Mouse (Mus musculus) left cerebral cortex, adult 2 months (tissue): ENCODE measurements around the gene Ppp1r15a. TPM values are rescaled to one million over a fixed set of nuclear protein-coding genes. Genes with fewer than 3 reads are reported as not detected.
A peak's percentile ranks its signal among the peaks of the same experiment; 100 is the strongest.

ENCODE experiments used
- DNase-seq, 2 experiments: peaks; one replicate each; pipeline ENCODE4 v3.0.0; 2021 to 2022; ENCODE audit warnings: low spot score in 2 of 2, mixed read lengths in 1 of 2; ENCODE audit errors: extremely low spot score in 1 of 2
- H3K27ac ChIP-seq: fragments of 200-600 bp; 2 replicates; pipeline ENCODE4 v1.8.1; 2022
- H3K4me3 ChIP-seq: fragments of 200-600 bp; 2 replicates; pipeline ENCODE4 v1.8.1; 2022
- CTCF ChIP-seq: fragments of 200-600 bp; IDR thresholded peaks from 2 replicates; pipeline ENCODE4 v1.8.1; 2022; ENCODE audit warnings: antibody characterized with exemption, mild to moderate bottlenecking, moderate library complexity
- intact Hi-C: fragments of 180-260 bp; cut with DNase I; formaldehyde crosslinking; loops from one replicate; pipeline ENCODE4 v1.15.1; 2025
- total RNA-seq, 2 experiments: library from RNA; stranded (reverse); gene quantifications; 2 replicates each; pipeline ENCODE4 v1.2.3; 2021

Ppp1r15a gene
- total RNA-seq, 2 experiments from 2014 or later = 25.2 to 29.3 TPM

DNA sequence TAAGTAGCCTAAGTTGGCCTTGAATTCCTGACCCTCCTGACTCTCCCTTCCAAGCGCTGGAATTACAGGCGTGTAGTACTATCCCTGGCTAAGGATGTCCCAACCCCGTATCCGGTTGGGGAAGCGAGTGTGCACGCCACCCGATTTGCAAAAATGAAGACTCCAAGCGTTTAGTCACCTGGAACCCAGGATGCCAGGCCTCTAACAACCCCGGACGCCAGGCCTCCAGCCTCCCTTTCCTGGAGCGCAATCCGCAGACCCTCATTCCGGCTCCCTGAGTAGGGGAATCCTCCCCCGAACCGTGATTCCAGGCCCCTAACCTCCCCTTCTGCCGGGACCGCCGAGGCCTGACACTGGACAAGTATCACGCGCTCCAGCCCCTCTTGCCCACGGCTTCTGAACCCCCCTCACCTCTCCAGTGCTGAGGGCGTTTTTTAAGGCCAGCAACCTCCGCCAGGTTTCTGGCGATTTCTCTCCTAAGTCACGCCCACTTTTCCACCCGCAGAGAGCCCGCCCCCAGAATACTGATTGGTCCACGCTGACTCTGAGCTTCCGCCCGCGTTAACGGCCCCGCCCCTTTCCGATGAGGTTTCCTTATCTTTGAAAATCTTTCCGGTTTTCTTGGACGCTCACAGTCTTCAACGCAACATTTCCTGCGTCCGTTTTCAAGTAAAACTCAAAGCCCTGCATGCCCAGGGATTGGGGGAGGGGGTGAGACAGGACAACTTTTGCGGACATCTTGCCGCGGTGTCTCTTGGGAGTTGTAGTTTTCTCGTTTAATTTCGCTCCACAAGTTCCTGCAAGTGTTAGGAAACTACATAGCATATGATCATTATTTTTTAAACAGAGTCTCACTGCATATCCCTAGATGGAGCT is 15.9 kb downstream of the Ppp1r15a start, which contains the start of gene Nucb1:
Gene Nucb1, minus strand, starts transcription at position 495 of the 876 bp plus-strand sequence.
- peak; percentile 83 to 86 for DNase-seq
- H3K4me3 ChIP-seq = peak within 1 kb of the TSS; percentile 98
- intact Hi-C loops = no loop called here
- no peak for TF ChIP-seq CTCF
- H3K27ac ChIP-seq = peak within 1 kb of the TSS; percentile 88

DNA sequence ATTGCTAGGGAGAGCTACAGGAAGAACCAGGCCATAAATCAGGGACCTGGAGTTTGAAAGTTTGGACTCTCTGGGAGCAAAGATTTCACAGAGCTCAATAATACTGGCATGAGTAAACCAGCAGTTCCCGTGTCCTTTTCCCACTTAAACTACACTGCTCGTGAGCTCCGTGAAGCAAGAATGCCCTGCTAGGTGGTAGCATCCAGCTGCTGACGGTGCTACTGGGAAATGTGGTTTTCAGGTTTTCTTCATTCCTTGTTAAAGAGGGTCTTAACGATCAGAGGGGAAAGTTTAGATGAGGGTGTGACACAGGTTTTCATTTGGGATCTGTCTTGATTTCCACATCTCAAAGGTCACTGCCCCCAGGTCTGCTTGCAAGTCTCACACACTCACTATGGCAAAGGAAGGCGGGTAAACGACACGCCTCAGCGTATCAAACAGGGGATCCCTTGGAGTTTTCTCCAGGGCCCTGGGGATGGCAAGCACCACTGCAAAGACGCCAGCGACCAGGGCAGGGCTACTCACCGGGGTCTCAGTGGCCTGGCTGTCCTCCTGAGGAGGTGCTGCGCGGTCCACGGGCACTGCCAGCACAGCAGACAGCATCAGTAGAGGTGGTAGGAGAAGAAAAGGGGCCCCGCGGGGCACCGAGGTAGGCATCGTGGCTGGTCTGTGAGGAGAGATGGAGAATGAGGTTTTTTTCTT is 16.7 kb downstream of the Ppp1r15a start:
- Histone ChIP-seq H3K4me3 (peak overlapping the region; percentile 98), H3K27ac (peak overlapping the region; percentile 88; the same call in 1 of the 2 replicates)
- intact Hi-C loops = no loop called here
- DNase-seq = no peak
- TF ChIP-seq CTCF = no peak

DNA sequence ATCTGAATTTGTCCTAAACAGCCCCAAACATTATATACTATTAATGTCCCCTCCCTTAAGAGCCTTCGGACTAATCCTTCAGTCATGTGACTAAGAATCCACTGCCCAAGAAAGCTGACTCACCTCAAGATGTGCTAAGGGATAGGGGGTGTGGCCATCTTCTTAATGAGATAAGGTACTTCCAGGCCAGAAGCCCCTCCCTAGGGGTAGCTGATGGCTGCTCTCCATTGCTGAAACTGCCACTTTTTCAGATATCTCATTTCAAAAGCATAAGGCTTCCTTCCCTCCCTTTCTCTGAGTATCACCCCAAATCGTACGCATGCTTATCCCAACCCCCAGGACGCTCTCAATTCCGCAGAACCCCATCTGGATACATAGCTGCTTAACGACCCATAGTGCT is 17.5 kb downstream of the Ppp1r15a start:
- intact Hi-C loops = no loop called here
- no peak overlapping the region; the same call in 1 of the 2 replicates for H3K4me3 ChIP-seq
- DNase-seq = no peak
- H3K27ac ChIP-seq = no peak overlapping the region
- no peak for TF ChIP-seq CTCF

- no peak overlapping the region for H3K27ac ChIP-seq
- DNase-seq = no peak
- no peak overlapping the region for H3K4me3 ChIP-seq
- TF ChIP-seq CTCF = no peak
- intact Hi-C loops = no loop called here
Measured at GRCm38 (mm10) chr7:45507583-45507982, 18.5 kb downstream of the Ppp1r15a start.

DNA sequence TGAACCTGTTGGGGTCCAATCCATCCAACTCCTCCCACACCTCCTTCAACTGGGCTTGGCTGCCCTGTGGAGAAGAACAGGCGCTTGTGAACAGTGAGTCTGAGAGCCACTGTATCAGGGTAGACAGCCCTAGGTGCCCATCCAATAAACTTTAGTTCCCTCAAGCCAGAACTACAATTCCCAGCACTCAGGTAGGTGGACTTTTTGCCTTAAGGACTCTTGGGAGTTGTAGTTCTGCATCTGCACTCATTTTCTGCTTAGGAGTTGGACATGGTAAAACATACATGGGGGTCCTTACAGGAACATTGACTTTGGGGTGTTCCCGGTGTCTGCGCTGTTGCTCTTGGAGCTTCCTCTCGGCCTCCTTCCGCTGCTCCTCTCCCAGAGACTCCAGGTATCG is 27.6 kb downstream of the Ppp1r15a start:
- H3K4me3 ChIP-seq = no peak overlapping the region
- intact Hi-C loops = no loop called here
- TF ChIP-seq CTCF = no peak
- no peak overlapping the region for H3K27ac ChIP-seq
- DNase-seq = no peak

DNA sequence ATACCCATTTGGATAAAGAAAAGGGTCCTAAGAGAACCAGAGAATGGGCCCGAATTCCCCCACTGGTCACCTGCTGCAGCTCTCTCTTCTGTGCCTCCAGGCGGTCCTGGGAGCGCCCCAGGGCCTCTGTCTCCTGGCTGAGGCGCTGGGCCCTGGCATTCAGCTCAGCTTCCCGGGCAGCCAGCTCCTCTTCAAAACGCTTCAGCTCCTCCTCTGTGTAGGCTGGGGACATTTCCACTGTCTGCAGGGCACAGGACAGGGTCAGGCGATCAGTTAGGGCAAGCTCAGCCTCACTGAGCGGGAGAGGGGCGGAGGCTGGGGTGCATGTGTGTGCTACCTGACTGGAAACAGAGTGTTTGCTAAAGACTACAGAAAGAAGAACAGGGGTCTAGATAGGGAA is 31.5 kb downstream of the Ppp1r15a start:
- intact Hi-C loops = no loop called here
- DNase-seq = no peak
- Histone ChIP-seq H3K4me3 (no peak overlapping the region), H3K27ac (no peak overlapping the region)
- no peak for TF ChIP-seq CTCF

DNA sequence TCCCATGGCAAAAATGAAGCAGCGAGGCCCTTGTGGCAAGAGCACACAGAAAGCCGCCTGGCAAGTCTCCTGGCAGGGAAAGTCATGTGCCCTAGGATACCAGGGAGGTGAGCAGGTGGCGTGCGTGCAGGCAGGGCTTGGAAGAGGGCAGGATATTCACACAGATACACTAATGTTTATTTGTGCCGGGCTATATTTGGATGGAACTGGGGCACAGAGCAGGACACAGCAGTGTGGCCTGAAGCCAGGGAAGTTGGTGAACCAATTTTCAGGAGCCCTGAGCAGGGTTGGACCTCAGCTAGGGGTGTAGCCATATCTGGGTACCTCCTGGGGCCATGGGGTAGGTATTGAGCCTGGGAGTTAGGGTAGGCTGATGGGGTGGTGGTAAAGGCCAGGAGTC is 33.1 kb downstream of the Ppp1r15a start:
- Histone ChIP-seq H3K27ac (no peak overlapping the region), H3K4me3 (no peak overlapping the region)
- intact Hi-C loops = no loop called here
- TF ChIP-seq CTCF = no peak
- DNase-seq = no peak

- no peak for TF ChIP-seq CTCF
- H3K27ac ChIP-seq = no peak overlapping the region
- intact Hi-C loops = no loop called here
- no peak for DNase-seq
- H3K4me3 ChIP-seq = no peak overlapping the region
Measured at GRCm38 (mm10) chr7:45492225-45492844, 33.7 kb downstream of the Ppp1r15a start.

- TF ChIP-seq CTCF = no peak
- intact Hi-C loops = no loop called here
- no peak overlapping the region for H3K4me3 ChIP-seq
- DNase-seq = no peak
- H3K27ac ChIP-seq = no peak overlapping the region
Measured at GRCm38 (mm10) chr7:45491264-45491663, 34.8 kb downstream of the Ppp1r15a start.

GRCm38 (mm10) chr7:45490822-45491221 is 35.2 kb downstream of the Ppp1r15a start:
- TF ChIP-seq CTCF = no peak
- Histone ChIP-seq H3K27ac (no peak overlapping the region), H3K4me3 (no peak overlapping the region)
- intact Hi-C loops = no loop called here
- peak in 1 of 2 experiments; percentile 22 for DNase-seq

- intact Hi-C loops = no loop called here
- H3K27ac ChIP-seq = no peak overlapping the region
- no peak for DNase-seq
- no peak overlapping the region for H3K4me3 ChIP-seq
- TF ChIP-seq CTCF = no peak
Measured at GRCm38 (mm10) chr7:45489578-45489977, 36.5 kb downstream of the Ppp1r15a start.
